Mouse (Mus musculus) inflammation-experienced regulatory T-cells (primary cell): ENCODE measurements around the gene 4833423E24Rik. TPM values are rescaled to one million over a fixed set of nuclear protein-coding genes. Genes with fewer than 3 reads are reported as not detected.

Experiments
- polyA plus RNA-seq, 2 experiments: library from polyadenylated mRNA; unstranded; fragments of 100-300 nt; shearing (Covaris generic); gene quantifications; one replicate each; pipeline ENCODE4 v1.2.1; 2017

Gene 4833423E24Rik
- under 1 TPM in 1 of 2 experiments, not detected in 1; 0.36 TPM for polyA plus RNA-seq

DNA sequence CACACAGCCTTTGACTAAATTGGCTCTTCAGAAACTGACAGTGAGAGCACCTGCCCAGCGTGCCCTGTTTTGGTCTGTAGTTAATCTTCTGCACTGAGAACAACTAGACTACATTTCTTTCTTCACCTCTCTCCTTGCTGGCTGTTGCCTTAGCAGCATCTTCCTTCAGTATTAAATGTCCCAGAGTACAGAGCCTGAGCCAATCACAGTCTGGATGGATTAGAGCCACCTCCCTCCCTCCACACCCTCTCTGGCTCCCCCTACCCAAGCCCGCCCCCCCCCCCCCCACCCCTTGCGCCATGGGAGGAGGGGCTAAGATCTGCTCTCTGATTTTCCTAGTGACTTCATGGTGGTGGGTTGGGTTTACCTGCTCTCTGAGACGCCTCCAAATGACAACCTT is at the start of gene 4833423E24Rik:
TSS of gene 4833423E24Rik (minus strand) at position 146 of the 400 bp plus-strand sequence.

DNA sequence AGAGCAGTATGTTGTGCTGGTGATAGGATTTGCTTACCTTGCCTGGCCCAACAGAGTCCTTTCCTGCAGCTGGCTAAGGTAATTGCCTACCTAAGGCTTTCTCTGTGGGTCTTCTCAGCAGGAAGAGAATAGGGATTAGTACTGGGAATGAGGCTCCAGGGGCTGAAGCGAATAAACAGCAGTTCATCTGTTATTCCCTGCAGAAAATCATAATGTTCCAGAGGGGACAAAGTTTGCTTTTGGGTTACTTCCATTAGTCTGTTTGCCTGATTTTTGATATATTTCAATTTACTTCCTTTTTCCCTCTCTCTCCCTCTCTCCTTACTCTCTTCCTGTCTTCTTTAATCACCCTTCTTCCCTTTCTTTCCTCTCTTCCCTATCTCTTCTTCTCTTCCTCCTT is 75.3 kb downstream of the 4833423E24Rik start, which contains the start of gene Olfr995:
TSS of gene Olfr995 (minus strand) at position 101 of the 400 bp plus-strand sequence.

DNA sequence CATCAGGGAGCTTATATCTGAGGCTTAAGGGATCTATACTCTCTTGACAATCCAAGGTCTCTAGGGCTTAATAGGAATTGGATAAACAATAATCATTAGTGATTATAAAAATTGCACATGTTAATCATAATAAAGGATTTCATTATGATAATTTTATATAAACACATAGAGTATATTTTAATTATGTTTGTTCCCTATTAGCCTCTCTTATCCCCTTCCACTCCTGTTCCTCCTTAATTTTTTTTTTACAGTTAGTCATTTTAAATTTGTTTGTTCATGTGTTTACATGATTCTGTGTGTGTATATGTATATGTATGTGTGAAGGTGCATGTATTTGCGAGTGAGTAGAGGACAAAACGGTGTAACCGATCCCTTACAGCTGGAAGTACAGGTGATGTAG is 82.5 kb downstream of the 4833423E24Rik start, which contains the start of gene Olfr994:
TSS of gene Olfr994 (minus strand) at position 101 of the 400 bp plus-strand sequence.

Other genes starting within 250 kb of the 4833423E24Rik start
- gene Olfr987, start 179.7 kb downstream of the 4833423E24Rik start, polyA plus RNA-seq = not detected
- gene Olfr988, start 155.8 kb downstream of the 4833423E24Rik start, polyA plus RNA-seq = not detected
- not detected for gene Olfr992, start 109.6 kb downstream of the 4833423E24Rik start, polyA plus RNA-seq
- not detected for gene Olfr993, start 104.1 kb downstream of the 4833423E24Rik start, polyA plus RNA-seq
- not detected for gene Olfr994, start 82.6 kb downstream of the 4833423E24Rik start, polyA plus RNA-seq
- 1 to 10 TPM in 1 of 2 experiments, not detected in 1; 1.1 TPM for gene Olfr995, start 75.4 kb downstream of the 4833423E24Rik start, polyA plus RNA-seq
- not detected for gene Olfr996, start 60.2 kb upstream of the 4833423E24Rik start, polyA plus RNA-seq
- not detected for gene Olfr998, start 69.9 kb upstream of the 4833423E24Rik start, polyA plus RNA-seq
- gene Olfr1000, start 92.9 kb upstream of the 4833423E24Rik start, polyA plus RNA-seq = not detected
- not detected for gene Olfr1002, start 131.7 kb upstream of the 4833423E24Rik start, polyA plus RNA-seq
- gene Olfr154, start 145.4 kb upstream of the 4833423E24Rik start, polyA plus RNA-seq = not detected
- not detected for gene Olfr1006, start 159.7 kb upstream of the 4833423E24Rik start, polyA plus RNA-seq
- not detected for gene Olfr1008, start 170.4 kb upstream of the 4833423E24Rik start, polyA plus RNA-seq
- gene Olfr1009, start 196.4 kb upstream of the 4833423E24Rik start, polyA plus RNA-seq = not detected
- under 1 TPM in 1 of 2 experiments, not detected in 1; 0.05 TPM for gene Olfr1012, start 243.7 kb upstream of the 4833423E24Rik start, polyA plus RNA-seq
- gene Olfr1013, start 248.1 kb upstream of the 4833423E24Rik start, polyA plus RNA-seq = not detected